Comparison of ENCODE assay signal across 13 mouse cellular contexts in genomic region chr5:85403519-85403918, GRCm38 (mm10).
"Had no signal": no experiment of that assay in that cellular context is flagged by ENCODE, and none has a peak within 500 bp of the region (broad histone marks: within the 10 kb centered on the region; RNA-seq: fewer than 3 reads in every experiment).

No protein-coding gene starts in this region.

- H3K9me3 ChIP-seq: limb, embryonic 13.5 days; liver, embryonic 15.5 days; midbrain, embryonic 10.5 days had no signal

- H3K27me3 ChIP-seq: limb, embryonic 13.5 days; liver, embryonic 15.5 days had no signal

- ATAC-seq: lung, postnatal 0 days had no signal

- H3K4me3 ChIP-seq: limb, embryonic 13.5 days; liver, embryonic 15.5 days; midbrain, embryonic 10.5 days had no signal

- H3K4me2 ChIP-seq: limb, embryonic 13.5 days; liver, embryonic 15.5 days had no signal

- H3K27ac ChIP-seq: limb, embryonic 13.5 days; liver, embryonic 15.5 days; midbrain, embryonic 10.5 days had no signal

- H3K9ac ChIP-seq: limb, embryonic 13.5 days; liver, embryonic 15.5 days had no signal

- H3K4me1 ChIP-seq: limb, embryonic 13.5 days; liver, embryonic 15.5 days; midbrain, embryonic 10.5 days had no signal

- DNase-seq: kidney, adult 18-20 months; kidney, postnatal 10 days; kidney, postnatal 4 days; left cerebral cortex, postnatal 4 days; lung, adult 2 months; lung, postnatal 36 days; right cerebral cortex, adult 18-20 months; right cerebral cortex, postnatal 25 days; thymus, postnatal 4 days had no signal

- H3K36me3 ChIP-seq: limb, embryonic 13.5 days; liver, embryonic 15.5 days; midbrain, embryonic 10.5 days had no signal
